Mouse (Mus musculus) bone marrow, adult 2 months (tissue): ENCODE data around the gene Ppard. TPM values are rescaled to one million over a fixed set of nuclear protein-coding genes. Genes with fewer than 3 reads are reported as not detected.
A peak's percentile ranks its signal among the peaks of the same experiment; 100 is the strongest.

ENCODE experiments used
- H3K27ac ChIP-seq: fragments of 200-500 bp; 2 replicates; pipeline ENCODE4 v1.5.1; 2012; ENCODE audit warnings: low read depth, mild to moderate bottlenecking, control low read depth, inconsistent platforms, low read length; ENCODE audit not compliant: control insufficient read depth, poor library complexity, insufficient read depth
- H3K4me1 ChIP-seq: fragments of 200-500 bp; 2 replicates; pipeline ENCODE4 v1.6.1; 2011; ENCODE audit warnings: low read length; ENCODE audit not compliant: control insufficient read depth, insufficient read depth
- H3K4me3 ChIP-seq: fragments of 200-500 bp; replicated peaks from 2 replicates; pipeline ENCODE3; 2011; ENCODE audit warnings: mild to moderate bottlenecking, low read depth, low read length, control low read depth; ENCODE audit not compliant: control insufficient read depth
- CTCF ChIP-seq: fragments of 200-500 bp; IDR thresholded peaks from 2 replicates; pipeline ENCODE4 v1.5.1; 2011; ENCODE audit warnings: low read length, control low read depth; ENCODE audit not compliant: control insufficient read depth, insufficient read depth
- POLR2A ChIP-seq: fragments of 200-500 bp; IDR thresholded peaks from 2 replicates; pipeline ENCODE4 v1.6.1; 2011; ENCODE audit warnings: low read depth, mild to moderate bottlenecking, control low read depth, low read length, borderline replicate concordance; ENCODE audit not compliant: control insufficient read depth
- WGBS: fragments of 180-500 bp; shearing (Covaris S2); methylation state at CpG from one replicate; pipeline ENCODE4 v1.1.7; 2018; 5-methylcytosine and 5-hydroxymethylcytosine counted together
- polyA plus RNA-seq: library from polyadenylated mRNA; stranded (reverse); fragments of >200 nt; gene quantifications from 2 replicates; pipeline ENCODE4 v1.2.4, GENCODE M21; 2011; ENCODE audit warnings: low replicate concordance; ENCODE audit not compliant: missing spikeins, insufficient read depth, insufficient read length

The Ppard gene
- polyA plus RNA-seq, 1 experiment, result 13.2 TPM

DNA sequence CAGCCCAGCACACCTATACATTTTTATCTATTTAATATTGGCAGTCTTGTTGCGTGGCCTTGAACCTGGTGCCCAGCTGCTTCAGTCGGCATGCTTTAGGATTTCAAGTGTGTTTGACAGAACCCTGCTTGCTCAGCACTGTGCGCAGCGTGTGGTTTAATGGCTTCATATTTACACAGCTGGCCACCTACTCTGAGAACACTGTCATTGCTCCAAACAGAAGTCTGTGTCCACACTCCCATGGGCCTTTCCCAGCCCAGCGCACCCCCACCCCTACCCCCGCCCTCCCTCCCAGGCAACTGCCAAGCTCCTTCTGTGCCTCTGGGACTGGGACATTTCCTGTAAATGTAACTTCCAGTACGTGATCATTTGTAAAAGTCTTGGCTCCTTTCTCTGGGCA, 20.7 kb downstream of the Ppard start:
- Histone ChIP-seq H3K27ac (no peak overlapping the region), H3K4me3 (no peak overlapping the region), H3K4me1 (peaks cover 5% of the 10 kb centered on the region)
- 84% methylated on average over 7 of the region's 7 CpGs for WGBS
- TF ChIP-seq CTCF, result no peak
- TF ChIP-seq POLR2A, result no peak

DNA sequence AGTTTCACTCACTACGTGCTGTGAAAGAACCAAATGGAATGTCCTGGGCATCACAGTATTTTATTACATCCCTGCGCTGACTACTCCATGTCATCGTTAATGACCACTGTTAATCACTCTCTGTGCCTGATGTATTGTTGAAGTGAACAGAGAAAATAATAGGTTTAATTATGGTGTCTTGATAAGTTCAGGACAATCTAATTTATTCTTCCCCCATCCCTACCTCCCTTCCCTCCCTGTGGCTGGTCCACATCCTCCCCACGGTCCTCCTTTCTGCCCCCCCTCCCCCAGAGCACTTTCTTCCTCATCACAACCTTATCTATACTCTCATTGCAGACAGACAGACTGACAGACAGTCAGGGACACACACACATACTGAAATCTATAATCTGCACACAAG, 22.3 kb downstream of the Ppard start:
- H3K4me1 ChIP-seq, result peaks cover 6% of the 10 kb centered on the region
- no peak overlapping the region for H3K27ac ChIP-seq
- no peak overlapping the region for H3K4me3 ChIP-seq
- 70% methylated on average over 4 of the region's 4 CpGs for WGBS
- TF ChIP-seq CTCF, result no peak
- TF ChIP-seq POLR2A, result no peak

DNA sequence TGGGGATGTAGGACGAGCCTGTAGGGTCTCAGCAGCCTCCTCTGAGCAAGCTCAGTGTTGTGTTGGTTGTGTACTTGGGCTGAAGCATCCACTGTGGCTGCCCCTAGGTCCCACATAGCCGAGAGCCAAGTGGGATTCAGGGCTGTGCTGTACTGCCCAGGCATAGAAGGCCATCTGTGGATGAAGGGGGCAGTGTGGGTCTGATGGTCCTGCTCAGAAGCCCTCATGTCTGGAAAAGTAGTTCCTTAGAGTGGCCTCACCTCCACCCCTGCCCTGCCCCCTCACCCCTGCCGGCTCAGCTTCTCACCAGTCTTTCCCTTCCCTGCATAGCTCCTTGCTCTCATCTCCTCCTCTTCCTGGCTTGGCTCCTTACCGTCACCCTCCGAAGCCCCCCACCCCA, 23.2 kb downstream of the Ppard start:
- WGBS, result 41% methylated on average over 5 of the region's 5 CpGs
- no peak overlapping the region for H3K4me3 ChIP-seq
- H3K27ac ChIP-seq, result no peak overlapping the region
- H3K4me1 ChIP-seq, result peaks cover 8% of the 10 kb centered on the region
- no peak for TF ChIP-seq POLR2A
- no peak for TF ChIP-seq CTCF

DNA sequence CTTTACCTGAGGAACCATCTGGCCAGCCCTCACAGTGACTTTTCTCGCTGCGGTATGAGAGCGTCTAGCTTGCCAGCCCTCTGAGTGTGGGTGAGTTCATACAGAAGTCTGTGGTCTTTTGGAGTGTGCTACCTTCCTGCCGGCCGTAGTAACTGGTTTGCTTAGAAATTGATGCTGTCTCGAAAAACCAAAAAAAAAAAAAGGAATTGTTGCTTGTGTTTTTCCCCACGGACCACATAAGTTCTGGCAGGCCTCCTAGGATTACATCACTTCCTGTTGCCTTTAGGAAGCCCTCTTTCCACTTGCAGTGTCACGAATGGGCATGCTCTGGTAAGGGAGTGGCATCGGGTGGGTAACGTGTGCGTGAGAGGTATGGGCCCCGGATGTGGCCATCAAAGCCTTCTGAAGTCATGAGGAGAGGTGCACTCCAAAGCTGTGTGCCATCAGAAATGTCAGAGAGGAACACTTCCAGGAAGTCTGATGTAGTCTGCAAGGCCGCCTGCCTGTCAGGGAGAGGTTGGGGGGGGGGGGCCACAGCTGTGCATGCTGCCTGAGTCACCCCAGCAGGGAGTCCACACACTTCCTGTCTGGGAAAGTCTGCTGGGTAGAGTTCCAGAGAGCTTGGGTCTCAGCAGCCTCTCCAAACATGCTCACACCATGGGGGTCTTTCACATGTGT, 24.3 kb downstream of the Ppard start:
- Histone ChIP-seq H3K27ac (peak overlapping the region; percentile 40), H3K4me3 (peak overlapping the region; percentile 17), H3K4me1 (peaks cover 8% of the 10 kb centered on the region)
- 3% methylated on average over 13 of the region's 13 CpGs for WGBS
- no peak for TF ChIP-seq POLR2A

DNA sequence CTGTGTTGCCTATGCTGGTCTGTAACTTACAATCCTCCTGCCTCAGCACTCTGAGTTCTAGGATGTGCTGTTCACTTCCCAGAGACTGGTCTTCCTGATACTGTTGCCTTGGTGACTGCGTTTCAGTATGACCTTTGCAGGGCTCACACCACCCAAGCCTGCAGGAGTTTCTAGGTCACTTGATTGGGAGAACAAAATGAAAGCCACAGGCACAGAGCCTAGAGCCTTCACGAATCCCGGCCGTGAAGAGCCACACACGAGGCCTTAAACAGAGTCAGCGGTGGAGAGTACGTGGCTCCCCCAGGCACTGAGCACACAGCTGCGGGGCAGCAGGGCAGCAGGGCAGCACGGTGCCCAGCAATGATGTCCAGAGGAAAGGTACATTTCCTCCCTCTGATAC, 25.8 kb downstream of the Ppard start:
- WGBS, result 88% methylated on average over 9 of the region's 9 CpGs
- Histone ChIP-seq H3K27ac (no peak overlapping the region), H3K4me3 (no peak overlapping the region), H3K4me1 (peaks cover 8% of the 10 kb centered on the region)
- TF ChIP-seq POLR2A (no peak), CTCF (no peak)

DNA sequence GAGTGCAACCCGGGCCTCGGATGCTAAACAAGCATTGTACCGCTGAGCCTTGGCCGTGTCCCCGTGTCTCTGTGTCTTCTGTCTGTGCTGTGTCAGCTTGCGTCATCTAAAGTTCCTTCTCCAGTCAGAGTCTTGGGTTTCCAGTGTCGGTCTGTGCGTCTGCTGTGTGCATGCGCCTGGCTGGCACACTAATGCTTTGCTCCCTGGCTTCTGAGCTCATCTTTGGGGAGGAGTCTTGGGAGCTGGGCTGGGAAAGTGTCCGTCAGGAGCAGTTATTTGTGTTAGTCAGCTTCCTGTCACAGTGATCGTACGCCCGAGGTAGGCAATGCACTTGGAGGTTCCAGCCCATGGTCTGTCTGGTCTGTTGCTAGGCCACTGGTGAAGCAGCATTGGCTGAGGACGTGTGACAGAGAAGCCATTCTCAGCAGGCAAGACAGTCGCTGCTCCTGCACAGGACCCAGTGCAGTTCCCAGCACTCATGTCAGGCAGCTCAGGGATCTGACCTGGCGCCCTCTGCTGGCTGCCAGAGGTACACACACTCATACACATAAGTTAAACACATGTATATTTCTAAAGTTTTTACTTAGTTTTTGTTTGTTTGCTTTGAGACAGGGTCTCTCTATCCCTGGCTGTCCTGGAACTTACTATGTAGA, 27.5 kb downstream of the Ppard start:
- 0 out of 2 replicates have a peak, but pooled peaks have one; percentile 38 for TF ChIP-seq POLR2A
- TF ChIP-seq CTCF, result peak; percentile 82
- WGBS, result 58% methylated on average over 16 of the region's 16 CpGs
- H3K27ac ChIP-seq, result peak overlapping the region; percentile 6; the same call in 1 of the 2 replicates
- H3K4me3 ChIP-seq, result peak overlapping the region; percentile 8
- peaks cover 8% of the 10 kb centered on the region for H3K4me1 ChIP-seq

DNA sequence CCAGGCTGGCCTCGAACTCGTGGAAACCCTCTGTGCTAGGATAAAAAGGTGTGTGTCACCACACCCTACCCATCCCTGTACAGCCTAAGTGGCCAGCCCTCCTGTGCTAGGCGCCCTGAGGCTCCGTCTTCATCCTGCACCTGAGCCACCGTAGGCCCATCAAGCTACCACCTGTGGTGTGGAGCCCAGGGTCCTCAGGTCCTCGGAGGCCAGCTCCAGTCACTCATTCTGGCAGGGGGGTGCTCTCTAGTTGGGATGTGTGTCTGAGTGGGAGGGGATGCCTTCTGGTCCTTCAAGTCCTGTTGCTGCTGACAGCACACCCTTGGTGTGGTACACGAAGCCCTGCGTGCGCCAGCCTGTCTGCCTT, 28.0 kb downstream of the Ppard start:
- no peak overlapping the region for H3K4me3 ChIP-seq
- no peak for TF ChIP-seq POLR2A
- no peak for TF ChIP-seq CTCF
- WGBS, result 81% methylated on average over 9 of the region's 9 CpGs
- H3K27ac ChIP-seq, result no peak overlapping the region
- H3K4me1 ChIP-seq, result peaks cover 8% of the 10 kb centered on the region

DNA sequence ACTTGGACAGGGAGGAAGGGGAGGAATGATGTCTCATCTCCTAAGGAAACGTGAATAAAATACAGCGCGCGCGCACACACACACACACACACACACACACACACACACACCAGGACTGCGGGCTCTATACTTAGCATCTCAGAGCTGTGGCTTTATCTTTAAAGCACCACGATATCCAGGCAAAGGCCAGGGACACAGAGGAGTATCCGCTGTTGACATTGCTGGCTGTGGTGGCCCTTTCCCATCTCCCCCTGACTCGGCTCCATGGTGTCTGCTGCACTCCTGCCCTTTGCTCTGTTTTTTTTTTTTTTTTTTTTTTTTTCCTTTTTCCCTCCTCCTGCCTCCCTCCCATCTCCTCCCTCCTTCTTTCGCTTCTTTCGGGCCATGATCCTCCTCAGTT, 29.3 kb downstream of the Ppard start:
- Histone ChIP-seq H3K27ac (no peak overlapping the region), H3K4me1 (peaks cover 5% of the 10 kb centered on the region), H3K4me3 (no peak overlapping the region)
- WGBS, result 88% methylated on average over 11 of the region's 11 CpGs
- TF ChIP-seq POLR2A (no peak), CTCF (no peak)
